Mouse (Mus musculus) olfactory bulb, adult 2 months (tissue): ENCODE data around the gene Fbxl14. TPM values are rescaled to one million over a fixed set of nuclear protein-coding genes. Genes with fewer than 3 reads are reported as not detected.

Experiments
- H3K27ac ChIP-seq: fragments of 200-500 bp; 2 replicates; pipeline ENCODE4 v1.5.1; 2012; ENCODE audit warnings: low read depth, low read length; ENCODE audit not compliant: insufficient read depth
- H3K4me1 ChIP-seq: fragments of 200-500 bp; 2 replicates; pipeline ENCODE4 v1.6.1; 2012; ENCODE audit warnings: low read length; ENCODE audit not compliant: control insufficient read depth, insufficient read depth
- H3K4me3 ChIP-seq: fragments of 200-500 bp; 2 replicates; pipeline ENCODE4 v1.5.1; 2012; ENCODE audit warnings: mild to moderate bottlenecking, low read depth, low read length, moderate library complexity; ENCODE audit not compliant: insufficient read depth
- CTCF ChIP-seq: fragments of 200-500 bp; IDR thresholded peaks from 2 replicates; pipeline ENCODE4 v1.5.1; 2012; ENCODE audit warnings: low read depth, mild to moderate bottlenecking, low read length, moderate library complexity; ENCODE audit not compliant: insufficient read depth
- POLR2A ChIP-seq: fragments of 200-500 bp; IDR thresholded peaks from 2 replicates; pipeline ENCODE4 v1.6.1; 2012; ENCODE audit warnings: mild to moderate bottlenecking, low read depth, low read length, moderate library complexity; ENCODE audit not compliant: insufficient read depth
- WGBS: fragments of 180-500 bp; shearing (Covaris S2); methylation state at CpG from one replicate; pipeline ENCODE4 v1.1.7; 2018; 5-methylcytosine and 5-hydroxymethylcytosine counted together
- polyA plus RNA-seq: library from polyadenylated mRNA; stranded (reverse); fragments of >200 nt; gene quantifications from 2 replicates; pipeline ENCODE4 v1.2.4, GENCODE M21; 2012; ENCODE audit warnings: low replicate concordance; ENCODE audit not compliant: missing spikeins, insufficient read depth, insufficient read length

Gene Fbxl14
- polyA plus RNA-seq, 1 experiment = not detected

DNA sequence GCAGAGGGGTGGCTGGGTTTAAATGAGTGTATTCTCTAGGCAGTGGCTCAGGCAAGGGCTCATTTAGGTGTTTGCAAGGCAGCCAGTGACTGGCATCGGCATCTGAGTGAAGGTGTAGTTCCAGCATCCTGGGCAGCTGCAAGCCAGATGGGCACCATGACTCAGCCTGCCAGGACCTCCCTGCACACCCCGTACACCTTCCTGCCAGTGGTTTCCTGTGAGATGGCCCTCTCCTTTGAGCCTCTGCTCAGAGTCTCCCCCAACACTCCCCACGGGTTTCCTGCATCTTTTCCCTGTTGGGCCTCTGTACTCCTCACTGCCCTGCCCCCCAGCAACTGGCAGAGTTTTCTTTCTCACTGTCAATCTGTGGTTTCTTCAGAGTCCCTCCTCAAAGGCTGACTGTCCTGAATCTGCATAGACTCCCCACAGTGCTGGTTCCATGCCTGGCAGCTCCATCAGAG, 42.5 kb downstream of the Fbxl14 start:
- H3K27ac ChIP-seq = no peak overlapping the region
- TF ChIP-seq CTCF (no peak), POLR2A (no peak)
- H3K4me3 ChIP-seq = no peak overlapping the region
- 53% methylated on average over 3 of the region's 3 CpGs for WGBS
- H3K4me1 ChIP-seq = peaks cover 12% of the 10 kb centered on the region

DNA sequence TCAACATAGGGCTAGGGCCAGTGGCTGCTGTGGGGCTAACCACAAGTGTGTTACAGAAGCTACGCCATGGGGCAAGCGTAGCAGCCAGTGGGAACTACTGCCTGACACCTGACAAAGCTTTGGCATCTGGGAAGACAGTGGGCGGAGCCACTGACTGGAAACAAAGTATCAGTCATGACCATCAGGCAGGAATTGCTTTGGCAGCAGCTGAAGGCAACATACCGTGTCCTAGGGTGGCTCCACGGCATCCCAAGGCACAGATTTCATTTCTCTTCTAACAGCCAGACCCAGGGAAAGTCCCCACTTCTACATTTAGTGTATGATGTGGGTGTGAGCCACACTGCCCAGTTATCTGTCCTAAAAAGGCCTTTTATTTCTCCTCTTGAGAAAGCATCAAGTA, 47.0 kb downstream of the Fbxl14 start:
- Histone ChIP-seq H3K4me3 (no peak overlapping the region), H3K4me1 (peaks cover 12% of the 10 kb centered on the region), H3K27ac (no peak overlapping the region)
- WGBS = 79% methylated on average over 5 of the region's 5 CpGs
- no peak for TF ChIP-seq CTCF
- no peak for TF ChIP-seq POLR2A

DNA sequence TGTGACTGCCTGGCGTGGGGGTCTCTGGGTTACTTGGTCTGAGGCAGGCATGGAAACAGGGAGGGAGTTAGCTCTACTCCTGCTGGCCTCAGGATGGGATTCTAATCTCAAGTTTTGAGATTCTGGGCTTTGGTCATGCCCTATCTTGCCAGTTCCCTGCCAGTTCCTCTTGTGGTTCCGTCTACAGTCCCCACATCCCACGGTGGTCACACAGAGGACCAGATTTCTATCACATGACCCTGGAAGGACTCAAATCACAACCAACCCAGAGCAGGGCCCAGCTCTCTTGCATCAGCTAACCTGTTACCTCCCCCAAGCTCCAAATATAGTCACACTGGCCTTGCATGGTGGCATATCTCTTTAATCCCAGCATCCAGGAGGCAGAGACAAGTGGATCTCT, 50.2 kb downstream of the Fbxl14 start:
- 93% methylated on average over 3 of the region's 3 CpGs for WGBS
- H3K4me1 ChIP-seq = no peaks in the 10 kb centered on the region
- no peak overlapping the region for H3K4me3 ChIP-seq
- H3K27ac ChIP-seq = no peak overlapping the region
- TF ChIP-seq CTCF (no peak), POLR2A (no peak)

Other genes starting within 250 kb of the Fbxl14 start
- gene Cacna2d4, start 243.1 kb upstream of the Fbxl14 start, polyA plus RNA-seq = not detected in 2 replicates
- not detected in 2 replicates for gene Lrtm2, start 148.9 kb upstream of the Fbxl14 start, polyA plus RNA-seq
- gene Adipor2, start 62.0 kb upstream of the Fbxl14 start, polyA plus RNA-seq = not detected in 2 replicates
- gene Wnt5b, start 64.7 kb downstream of the Fbxl14 start, polyA plus RNA-seq = not detected in 2 replicates